Mouse (Mus musculus): ENCODE data around the gene Gpr158.
"Not testable (repeated sequence)": the region's sequence is repeated elsewhere in the genome, so short reads cannot be mapped to it uniquely, and the experiment has no call there.

The Gpr158 gene

GRCm38 (mm10) chr2:21367345-21368111, at the start of gene Gpr158:
Gpr158 (plus strand) TSS chr2:21367542.
- ATAC-seq (ENCODE audit: low TSS enrichment), result peak; percentile 86

DNA sequence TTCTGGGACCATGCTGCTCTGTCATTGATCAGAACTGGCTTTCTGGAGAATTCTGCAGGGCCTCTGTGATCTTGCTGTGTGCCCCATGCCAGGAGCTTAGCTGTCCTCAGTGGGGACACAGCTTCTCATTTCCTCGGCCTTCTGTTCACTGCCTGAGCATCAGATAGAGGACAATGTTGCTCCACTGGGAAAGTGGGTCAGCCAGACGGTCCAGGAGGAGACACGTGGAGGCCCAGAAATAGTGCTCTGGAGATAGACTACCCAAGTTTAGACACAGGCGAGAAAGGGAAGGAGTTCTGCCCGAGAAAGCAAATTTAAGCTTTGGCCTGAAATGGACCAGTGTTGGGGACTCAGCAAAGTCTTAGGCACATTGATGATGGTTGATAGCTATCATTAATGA, 23.5 kb upstream of the Gpr158 start:
- ATAC-seq (ENCODE audit: low TSS enrichment), result peak; percentile 99

DNA sequence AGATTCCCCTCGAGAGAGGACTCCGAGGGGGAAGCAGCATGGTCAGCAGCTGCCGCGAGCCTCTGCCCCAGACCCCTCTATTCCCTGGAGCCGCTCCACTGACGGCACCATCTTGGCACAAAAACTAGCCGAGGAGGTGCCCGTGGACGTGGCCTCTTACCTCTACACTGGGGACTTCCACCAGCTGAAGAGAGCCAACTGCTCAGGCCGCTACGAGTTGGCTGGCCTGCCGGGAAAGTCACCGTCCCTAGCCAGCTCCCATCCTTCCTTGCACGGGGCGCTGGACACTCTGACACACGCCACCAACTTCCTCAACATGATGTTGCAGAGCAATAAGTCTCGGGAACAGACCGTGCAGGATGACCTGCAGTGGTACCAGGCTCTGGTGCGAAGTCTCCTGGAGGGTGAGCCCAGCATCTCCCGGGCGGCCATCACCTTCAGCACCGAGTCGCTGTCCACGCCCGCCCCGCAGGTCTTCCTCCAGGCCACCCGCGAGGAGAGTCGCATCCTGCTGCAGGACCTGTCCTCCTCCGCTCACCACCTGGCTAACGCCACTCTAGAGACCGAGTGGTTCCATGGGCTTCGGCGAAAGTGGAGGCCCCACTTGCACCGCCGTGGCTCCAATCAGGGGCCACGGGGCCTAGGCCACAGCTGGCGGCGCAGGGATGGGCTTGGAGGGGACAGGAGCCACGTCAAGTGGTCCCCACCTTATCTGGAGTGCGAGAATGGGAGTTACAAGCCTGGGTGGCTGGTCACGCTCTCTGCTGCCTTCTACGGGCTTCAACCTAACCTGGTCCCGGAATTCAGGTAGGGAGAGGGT, 1.2 kb downstream of the Gpr158 start:
- no peak for ATAC-seq (ENCODE audit: low TSS enrichment)

GRCm38 (mm10) chr2:21369171-21369485, 1.8 kb downstream of the Gpr158 start:
- no peak for ATAC-seq (ENCODE audit: low TSS enrichment)

DNA sequence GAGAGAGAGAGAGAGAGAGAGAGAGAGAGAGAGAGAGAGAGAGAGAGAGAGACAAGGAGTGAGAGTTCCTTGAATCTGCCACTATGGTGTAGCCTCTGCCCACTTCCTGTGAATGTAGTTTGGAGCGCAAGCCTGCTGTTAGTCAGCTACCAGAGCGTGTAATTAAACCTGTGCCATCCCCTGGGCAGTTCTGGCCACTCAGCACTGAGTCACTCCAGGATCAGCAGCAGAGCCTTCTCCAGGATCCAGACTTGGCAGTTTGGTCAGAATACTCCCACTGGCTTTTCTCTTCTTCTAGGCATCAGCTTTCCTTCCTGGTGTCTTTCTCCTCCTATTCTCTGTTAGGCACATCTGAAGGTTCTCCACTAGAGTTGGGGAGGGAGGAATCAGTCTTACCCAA, 2.2 kb downstream of the Gpr158 start:
- ATAC-seq (ENCODE audit: low TSS enrichment), result peak; percentile 44

GRCm38 (mm10) chr2:21379516-21379915, 12.2 kb downstream of the Gpr158 start:
- peak; percentile 98 for ATAC-seq (ENCODE audit: low TSS enrichment)

- no peak for ATAC-seq (ENCODE audit: low TSS enrichment)
Measured at GRCm38 (mm10) chr2:21392727-21393126, 25.4 kb downstream of the Gpr158 start.

- ATAC-seq (ENCODE audit: low TSS enrichment), result peak; percentile 64; the same call in 1 of the 2 replicates
Measured at GRCm38 (mm10) chr2:21397347-21397746, 30.0 kb downstream of the Gpr158 start.

DNA sequence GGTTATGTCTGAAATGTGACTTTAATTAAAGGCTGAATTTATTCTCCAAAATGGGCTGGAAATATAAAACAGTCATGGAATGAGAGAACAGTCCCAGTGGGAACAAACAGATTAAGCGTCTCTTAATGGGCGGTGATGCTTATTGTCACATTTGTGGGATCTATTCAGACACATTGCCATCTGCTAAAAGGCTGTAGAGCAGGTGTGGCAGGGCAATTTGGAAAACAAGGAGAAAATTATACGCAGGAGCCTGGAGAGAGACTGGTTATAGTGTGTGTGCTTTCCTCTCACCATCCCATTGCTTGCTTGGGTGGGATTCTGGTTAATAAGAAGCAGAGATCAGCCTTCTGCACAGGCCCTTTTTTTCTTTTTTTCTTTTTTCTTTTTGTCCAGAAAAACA, 32.3 kb downstream of the Gpr158 start:
- ATAC-seq (ENCODE audit: low TSS enrichment), result no peak

DNA sequence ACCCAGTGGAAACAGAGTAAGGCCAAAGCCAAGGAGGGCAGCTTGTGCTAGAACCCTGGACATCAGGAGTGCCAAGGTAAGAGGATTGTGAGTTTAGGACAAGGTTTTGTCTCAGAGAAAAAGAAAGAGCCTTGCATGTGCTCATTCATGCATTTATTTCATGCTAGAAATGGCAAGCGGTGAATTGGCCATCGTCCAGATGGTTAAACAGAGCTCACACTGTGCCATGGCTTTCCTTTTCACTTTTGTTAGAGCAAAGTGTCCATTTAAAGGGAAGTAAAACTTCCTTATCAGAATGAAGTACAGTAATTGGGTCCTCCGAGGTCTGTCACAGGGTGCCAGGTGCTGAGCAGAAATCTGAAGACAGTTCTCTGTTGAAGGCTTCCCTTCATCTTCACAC, 38.3 kb downstream of the Gpr158 start:
- ATAC-seq (ENCODE audit: low TSS enrichment), result no peak

DNA sequence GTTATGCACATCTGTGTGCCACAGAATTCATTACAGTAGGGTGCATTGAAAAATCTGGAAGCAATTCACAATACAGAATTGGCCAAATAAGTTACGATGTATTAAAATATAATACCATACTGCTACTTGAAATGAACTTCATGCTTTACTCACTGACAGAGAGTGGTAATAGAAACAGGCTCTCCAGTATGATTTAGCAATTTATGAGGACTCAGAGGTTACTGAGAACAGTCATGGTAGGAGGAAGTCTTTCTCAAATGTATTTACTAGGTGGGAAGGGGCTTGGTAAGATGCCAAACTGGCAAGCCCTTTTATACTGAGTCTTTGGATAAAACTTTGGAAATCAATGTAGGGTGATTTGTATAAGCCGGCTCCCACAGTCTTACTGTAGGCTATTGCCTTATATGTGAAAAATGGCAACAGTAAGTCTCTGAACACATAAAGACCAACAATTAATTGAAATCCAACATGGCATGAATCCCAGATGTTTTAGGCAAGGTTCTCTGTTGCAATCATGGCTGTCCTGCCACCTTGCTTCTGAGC, 40.2 kb downstream of the Gpr158 start:
- no peak for ATAC-seq (ENCODE audit: low TSS enrichment)

GRCm38 (mm10) chr2:21408821-21409220, 41.5 kb downstream of the Gpr158 start:
- no peak for ATAC-seq (ENCODE audit: low TSS enrichment)

GRCm38 (mm10) chr2:21430288-21430687, 62.9 kb downstream of the Gpr158 start:
- peak; percentile 91 for ATAC-seq (ENCODE audit: low TSS enrichment)

- ATAC-seq (ENCODE audit: low TSS enrichment), result no peak
Measured at GRCm38 (mm10) chr2:21431182-21431581, 63.8 kb downstream of the Gpr158 start.

DNA sequence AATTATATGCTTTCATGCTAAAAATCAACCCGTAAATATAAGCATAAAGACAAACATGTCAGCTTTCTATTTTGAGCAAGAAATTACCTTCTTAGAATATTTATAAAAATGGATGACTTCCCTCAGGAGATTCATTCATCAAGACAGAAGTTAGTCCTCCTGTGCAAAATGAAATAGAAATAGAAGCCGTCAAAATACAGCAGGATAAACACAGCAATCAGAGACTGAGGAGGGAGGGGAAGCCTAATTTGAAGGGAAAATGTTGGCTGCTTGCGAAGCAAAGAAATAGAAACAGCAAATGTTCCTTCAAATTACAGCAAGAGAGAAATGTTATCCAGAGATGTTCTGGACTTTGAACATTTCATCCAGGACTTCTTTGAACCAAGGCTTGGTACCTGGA, 72.3 kb downstream of the Gpr158 start:
- ATAC-seq (ENCODE audit: low TSS enrichment), result peak; percentile 65; the same call in 1 of the 2 replicates

DNA sequence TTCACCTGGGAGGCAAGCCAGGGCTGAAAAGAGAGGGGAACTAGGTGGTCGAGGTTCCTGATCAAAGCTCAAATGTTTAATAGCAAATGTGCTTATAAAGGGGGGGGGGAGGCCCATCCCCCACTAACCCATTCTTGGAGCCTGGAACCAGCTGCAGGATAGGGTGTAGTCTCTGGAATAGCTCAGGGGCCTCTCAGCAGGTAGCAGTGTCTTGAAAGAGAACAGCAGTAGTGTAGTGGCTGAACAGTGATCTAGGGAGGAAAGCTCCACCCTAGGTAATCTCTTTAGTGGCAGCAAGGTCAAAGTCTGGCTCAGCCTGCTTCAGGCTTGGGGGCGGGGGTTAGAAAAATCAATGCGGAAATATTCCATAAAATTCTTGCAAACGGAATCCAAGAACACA, 93.3 kb downstream of the Gpr158 start:
- ATAC-seq (ENCODE audit: low TSS enrichment), result not testable (repeated sequence)

DNA sequence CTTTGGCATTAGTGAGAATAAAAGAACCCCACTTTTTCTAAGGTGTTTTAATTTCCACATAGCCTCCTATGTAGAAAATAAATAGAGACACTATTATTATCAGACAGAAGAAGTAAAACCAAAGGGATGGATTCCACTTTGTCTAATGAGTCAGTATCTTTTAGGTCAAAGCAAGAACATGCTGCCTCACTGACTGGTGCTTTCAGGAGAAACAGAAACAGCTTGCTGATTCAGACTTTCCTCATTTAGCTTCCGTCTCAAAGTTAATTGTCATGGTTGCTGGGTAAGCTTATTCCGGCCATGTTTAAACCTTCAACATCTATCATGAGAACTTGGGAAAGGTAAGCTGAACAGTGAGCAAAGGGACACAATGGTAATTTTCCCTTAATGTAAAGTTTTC, 107.6 kb downstream of the Gpr158 start:
- ATAC-seq (ENCODE audit: low TSS enrichment), result peak; percentile 78; the same call in 1 of the 2 replicates

GRCm38 (mm10) chr2:21496881-21497280, 129.5 kb downstream of the Gpr158 start:
- ATAC-seq (ENCODE audit: low TSS enrichment), result no peak

- peak; percentile 16; the same call in 1 of the 2 replicates for ATAC-seq (ENCODE audit: low TSS enrichment)
Measured at GRCm38 (mm10) chr2:21497965-21498364, 130.6 kb downstream of the Gpr158 start.

DNA sequence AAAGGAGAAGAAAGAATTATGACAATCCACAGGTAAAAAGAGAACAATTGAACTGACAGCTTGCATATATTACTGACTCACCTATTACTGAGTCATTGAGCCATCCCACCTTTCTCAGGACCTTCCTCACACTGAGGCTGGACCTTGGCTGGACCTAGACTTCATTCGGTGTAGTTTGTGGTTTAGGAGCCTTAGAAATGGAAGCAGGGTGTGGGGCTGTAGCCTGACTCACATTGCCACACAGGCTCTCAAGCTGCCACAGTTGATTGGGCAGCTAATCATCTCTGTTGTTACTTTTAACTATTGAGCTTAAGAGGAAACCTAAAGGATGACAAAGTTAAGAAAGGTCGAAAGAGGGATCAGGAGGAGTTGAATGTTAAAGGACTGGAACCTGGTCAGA, 132.1 kb downstream of the Gpr158 start:
- no peak for ATAC-seq (ENCODE audit: low TSS enrichment)

GRCm38 (mm10) chr2:21507449-21507848, 140.1 kb downstream of the Gpr158 start:
- no peak for ATAC-seq (ENCODE audit: low TSS enrichment)

DNA sequence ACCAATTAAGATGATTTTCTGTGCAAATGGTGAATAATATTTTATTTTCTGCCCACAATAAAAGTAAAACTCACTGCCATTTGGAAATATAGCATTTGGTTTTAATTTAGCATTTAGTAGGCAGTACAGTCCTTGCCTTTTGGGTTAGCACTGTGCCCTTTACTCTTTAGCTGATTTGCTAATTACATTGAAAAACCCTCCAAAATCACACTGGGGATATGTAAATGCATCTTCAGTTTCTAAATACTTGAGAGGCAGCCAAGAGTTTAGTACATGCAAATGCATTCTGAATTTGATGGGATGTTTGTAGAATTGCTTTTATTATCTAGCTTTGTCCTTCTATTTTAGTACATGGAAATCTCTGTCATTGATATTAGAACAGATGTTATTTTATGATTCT, 163.4 kb downstream of the Gpr158 start:
- ATAC-seq (ENCODE audit: low TSS enrichment), result no peak

DNA sequence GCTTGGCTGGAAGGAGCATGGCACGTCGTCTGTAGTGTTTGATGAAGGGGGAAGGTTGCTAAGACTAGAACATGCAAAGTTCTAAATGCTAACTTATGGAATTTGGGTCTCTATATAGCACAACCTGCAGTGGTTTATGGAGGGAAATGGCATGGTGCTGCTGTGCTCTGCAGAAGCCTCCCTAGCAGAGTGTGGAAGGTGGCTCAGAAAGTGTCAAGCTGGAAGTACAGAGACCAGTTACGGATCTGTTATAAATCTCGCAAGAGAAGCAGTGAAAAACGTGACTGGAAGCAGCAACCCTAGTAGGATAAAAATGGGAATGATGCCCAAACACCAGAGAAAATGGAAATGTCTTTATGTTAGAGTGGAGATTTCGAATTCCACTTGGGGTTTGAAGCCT, 251.8 kb downstream of the Gpr158 start:
- ATAC-seq (ENCODE audit: low TSS enrichment), result peak; percentile 84
